Mouse (Mus musculus): ENCODE measurements around the gene Rdh7. TPM values are rescaled to one million over a fixed set of nuclear protein-coding genes. Genes with fewer than 3 reads are reported as not detected.
A peak's percentile ranks its signal among the peaks of the same experiment; 100 is the strongest.
"Not testable (repeated sequence)": the region's sequence is repeated elsewhere in the genome, so short reads cannot be mapped to it uniquely, and the experiment has no call there.

Rdh7 gene
- polyA plus RNA-seq, 1 experiment from 2014 or later: not detected

DNA sequence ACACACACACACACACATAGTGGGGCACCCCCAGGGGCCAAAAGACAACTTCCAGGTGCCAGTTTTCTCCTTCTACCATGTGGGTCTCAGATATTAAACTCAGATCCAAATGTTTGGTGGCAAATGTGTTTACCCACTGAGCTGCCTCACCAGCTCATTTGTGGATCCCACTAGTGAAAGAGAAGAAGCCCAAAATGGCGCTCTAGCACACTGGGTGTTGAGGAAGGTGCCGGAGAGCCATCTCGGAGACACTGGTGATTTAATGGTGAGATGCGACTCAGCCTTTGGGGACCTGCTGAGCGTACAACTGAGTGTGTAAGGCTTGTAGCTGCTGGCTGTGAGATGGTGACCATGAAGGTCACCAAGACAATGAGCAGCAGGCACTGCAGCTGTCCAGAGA, 29.0 kb upstream of the Rdh7 start:
- Histone ChIP-seq H3K27ac (ENCODE audit: low read length) (no peak overlapping the region), H3K27me3 (ENCODE audit: insufficient read depth, low read length) (no peaks in the 10 kb centered on the region), H3K4me2 (replicated peaks; ENCODE audit: low read depth, low read length) (no peak overlapping the region), H3K4me3 (ENCODE audit: low read length) (no peak overlapping the region), H3K4me1 (ENCODE audit: insufficient read depth, low read length) (no peaks in the 10 kb centered on the region), H3K9ac (replicated peaks; ENCODE audit: low read length) (no peak overlapping the region), H3K9me3 (ENCODE audit: low read length) (no peaks in the 10 kb centered on the region), H3K36me3 (ENCODE audit: insufficient read depth, low read length) (no peaks in the 10 kb centered on the region)
- no peak for ATAC-seq (ENCODE audit: low FRiP score, low TSS enrichment)
- 93% methylated on average over 5 of the region's 5 CpGs for WGBS

DNA sequence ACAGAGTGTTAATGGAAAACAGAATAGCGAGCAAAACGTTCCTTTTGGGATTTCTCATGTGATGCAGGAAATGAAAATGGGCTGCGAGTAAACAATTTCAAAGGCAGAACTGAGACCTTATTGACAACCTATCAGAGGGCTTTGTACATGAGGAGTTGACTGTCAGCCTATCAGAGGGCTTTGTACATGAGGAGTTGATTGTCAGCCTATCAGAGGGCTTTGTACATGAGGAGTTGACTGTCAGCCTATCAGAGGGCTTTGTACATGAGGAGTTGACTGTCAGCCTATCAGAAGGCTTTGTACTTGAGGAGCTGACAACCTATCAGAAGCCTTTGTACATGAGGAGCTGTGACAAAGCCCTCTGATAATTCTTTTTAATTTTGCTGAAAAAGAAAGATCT, 28.6 kb upstream of the Rdh7 start:
- not testable (repeated sequence) for H3K36me3 ChIP-seq (ENCODE audit: insufficient read depth, low read length); H3K4me3 ChIP-seq (ENCODE audit: low read length); H3K9me3 ChIP-seq (ENCODE audit: low read length); H3K9ac ChIP-seq (replicated peaks; ENCODE audit: low read length); ATAC-seq (ENCODE audit: low FRiP score, low TSS enrichment); H3K27ac ChIP-seq (ENCODE audit: low read length); H3K4me1 ChIP-seq (ENCODE audit: insufficient read depth, low read length); H3K27me3 ChIP-seq (ENCODE audit: insufficient read depth, low read length); H3K4me2 ChIP-seq (replicated peaks; ENCODE audit: low read depth, low read length)
- 87% methylated on average over 3 of the region's 3 CpGs for WGBS

DNA sequence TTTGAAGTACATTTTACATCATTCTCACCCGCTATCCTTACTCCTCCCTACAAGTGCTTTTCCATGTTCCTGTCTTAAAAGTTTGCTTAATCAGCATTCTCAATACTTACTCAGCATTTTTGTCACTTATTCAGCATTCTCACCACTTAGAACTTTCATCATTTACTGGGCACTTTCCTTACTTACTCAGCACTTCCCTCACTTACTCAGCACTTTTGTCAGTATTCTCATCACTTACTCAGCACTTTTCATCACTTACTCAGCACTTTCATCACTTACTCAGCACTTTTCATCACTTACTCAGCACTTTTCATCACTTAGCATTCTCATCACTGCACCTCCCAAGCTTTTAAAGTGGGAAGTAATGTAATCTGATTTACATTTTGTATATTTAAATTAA, 27.0 kb upstream of the Rdh7 start:
- H3K27ac ChIP-seq (ENCODE audit: low read length): no peak overlapping the region
- no peaks in the 10 kb centered on the region for H3K36me3 ChIP-seq (ENCODE audit: insufficient read depth, low read length)
- no peak for ATAC-seq (ENCODE audit: low FRiP score, low TSS enrichment)
- H3K4me3 ChIP-seq (ENCODE audit: low read length): no peak overlapping the region
- 89% methylated on average over 1 of the region's 1 CpGs for WGBS
- H3K9me3 ChIP-seq (ENCODE audit: low read length): no peaks in the 10 kb centered on the region
- no peaks in the 10 kb centered on the region for H3K27me3 ChIP-seq (ENCODE audit: insufficient read depth, low read length)
- no peaks in the 10 kb centered on the region for H3K4me1 ChIP-seq (ENCODE audit: insufficient read depth, low read length)
- H3K4me2 ChIP-seq (replicated peaks; ENCODE audit: low read depth, low read length): no peak overlapping the region
- no peak overlapping the region for H3K9ac ChIP-seq (replicated peaks; ENCODE audit: low read length)

DNA sequence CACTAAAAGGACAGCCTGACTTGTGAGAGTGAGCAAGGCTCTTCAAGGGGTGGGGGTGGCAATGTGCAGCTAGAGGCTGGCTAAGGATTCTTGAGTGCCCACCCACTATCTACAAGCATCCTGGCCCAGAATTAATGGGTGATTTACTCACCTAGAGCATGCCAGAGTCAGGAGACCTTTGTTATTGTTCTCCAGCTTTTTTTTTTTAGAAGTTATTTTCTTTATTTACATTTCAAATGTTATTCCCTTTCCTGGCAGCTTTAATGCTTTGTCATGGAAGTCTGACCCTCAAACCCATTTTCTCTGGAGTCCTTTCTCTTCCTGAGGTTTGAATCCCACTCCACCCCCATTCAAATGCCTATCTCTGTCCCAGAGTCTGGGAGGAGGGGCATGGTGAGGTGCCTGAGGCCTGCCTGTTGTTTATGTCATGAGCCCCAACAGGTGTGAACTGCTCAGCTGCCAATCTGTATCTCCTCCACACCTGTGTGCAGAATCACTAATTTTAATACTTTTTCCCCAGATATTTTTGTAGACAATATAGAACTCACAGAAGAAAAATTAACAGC, 18.9 kb upstream of the Rdh7 start:
- H3K9me3 ChIP-seq (ENCODE audit: low read length): no peaks in the 10 kb centered on the region
- ATAC-seq (ENCODE audit: low FRiP score, low TSS enrichment): no peak
- H3K4me1 ChIP-seq (ENCODE audit: insufficient read depth, low read length): no peaks in the 10 kb centered on the region

DNA sequence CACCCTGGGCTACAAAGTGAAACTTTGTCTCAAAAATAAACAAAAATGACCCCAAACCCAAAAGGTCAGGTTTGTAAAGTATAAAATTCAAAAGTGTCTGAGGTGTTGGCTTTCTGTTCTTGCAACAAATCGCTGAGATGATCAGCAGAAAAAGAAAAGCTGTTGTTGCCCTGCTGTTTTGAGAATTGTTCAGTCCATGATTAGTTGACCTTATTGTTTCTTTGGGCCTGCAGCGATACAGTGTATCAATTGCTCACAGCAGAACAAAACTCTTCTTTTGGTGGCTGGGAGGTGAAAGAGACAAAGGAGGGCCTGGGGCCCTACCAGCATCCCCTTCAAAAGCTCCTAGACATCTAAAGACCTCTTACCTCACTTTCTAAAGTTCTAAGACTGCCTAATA, 17.5 kb upstream of the Rdh7 start:
- H3K4me3 ChIP-seq (ENCODE audit: low read length): no peak overlapping the region
- H3K27me3 ChIP-seq (ENCODE audit: insufficient read depth, low read length): no peaks in the 10 kb centered on the region
- H3K4me2 ChIP-seq (replicated peaks; ENCODE audit: low read depth, low read length): no peak overlapping the region
- H3K36me3 ChIP-seq (ENCODE audit: insufficient read depth, low read length): no peaks in the 10 kb centered on the region
- ATAC-seq (ENCODE audit: low FRiP score, low TSS enrichment): no peak
- no peak overlapping the region for H3K9ac ChIP-seq (replicated peaks; ENCODE audit: low read length)
- no peaks in the 10 kb centered on the region for H3K9me3 ChIP-seq (ENCODE audit: low read length)
- no peaks in the 10 kb centered on the region for H3K4me1 ChIP-seq (ENCODE audit: insufficient read depth, low read length)
- WGBS: 79% methylated on average over 2 of the region's 2 CpGs
- H3K27ac ChIP-seq (ENCODE audit: low read length): no peak overlapping the region

More for the DNA sequence above, 18.9 kb upstream of the Rdh7 start:
- Histone ChIP-seq H3K36me3 (ENCODE audit: insufficient read depth, low read length) (no peaks in the 10 kb centered on the region), H3K27ac (ENCODE audit: low read length) (no peak overlapping the region), H3K4me3 (ENCODE audit: low read length) (no peak overlapping the region), H3K9ac (replicated peaks; ENCODE audit: low read length) (no peak overlapping the region), H3K4me2 (replicated peaks; ENCODE audit: low read depth, low read length) (no peak overlapping the region), H3K27me3 (ENCODE audit: insufficient read depth, low read length) (no peaks in the 10 kb centered on the region)

DNA sequence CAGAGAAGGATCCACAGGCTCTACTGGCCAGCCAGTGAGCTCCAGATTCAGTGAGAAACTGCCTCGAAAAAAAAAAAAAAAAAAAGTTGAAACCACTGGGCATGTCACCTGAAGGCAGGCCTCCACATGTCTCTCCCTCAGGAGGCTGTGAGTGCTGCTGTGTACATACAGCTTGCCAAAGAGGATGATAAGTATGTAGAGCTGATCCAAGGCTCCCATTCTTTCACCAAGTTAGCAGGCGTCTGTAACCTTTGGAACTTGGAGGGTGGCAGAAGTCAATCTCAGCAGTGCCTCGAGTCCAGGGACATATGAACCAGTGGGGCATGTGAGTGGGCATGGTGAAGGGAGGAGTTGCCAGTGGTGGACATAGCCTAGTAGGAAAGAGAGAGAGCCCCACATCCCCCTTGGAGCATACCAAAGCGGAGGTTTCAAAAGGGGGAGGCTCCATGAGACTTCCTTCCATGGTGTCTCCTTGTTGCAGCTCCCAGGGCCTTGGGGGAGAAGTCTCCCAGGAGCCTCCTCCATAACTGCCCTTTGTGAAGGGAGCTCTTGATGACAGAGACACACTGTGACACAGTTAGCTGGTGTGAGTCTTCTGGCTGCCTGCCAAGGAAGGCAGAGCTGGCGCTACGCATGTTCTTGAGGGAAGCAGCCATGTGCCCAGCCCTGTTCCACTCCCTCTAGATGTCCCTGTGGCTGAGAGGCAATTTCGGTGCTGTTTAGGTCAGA, 16.3 kb upstream of the Rdh7 start:
- Histone ChIP-seq H3K27me3 (ENCODE audit: insufficient read depth, low read length) (no peaks in the 10 kb centered on the region), H3K9me3 (ENCODE audit: low read length) (no peaks in the 10 kb centered on the region), H3K4me2 (replicated peaks; ENCODE audit: low read depth, low read length) (no peak overlapping the region), H3K27ac (ENCODE audit: low read length) (no peak overlapping the region), H3K36me3 (ENCODE audit: insufficient read depth, low read length) (no peaks in the 10 kb centered on the region), H3K9ac (replicated peaks; ENCODE audit: low read length) (no peak overlapping the region), H3K4me1 (ENCODE audit: insufficient read depth, low read length) (no peaks in the 10 kb centered on the region), H3K4me3 (ENCODE audit: low read length) (no peak overlapping the region)
- ATAC-seq (ENCODE audit: low FRiP score, low TSS enrichment): peak; percentile 54; the same call in 1 of the 2 replicates
- 68% methylated on average over 7 of the region's 7 CpGs for WGBS

DNA sequence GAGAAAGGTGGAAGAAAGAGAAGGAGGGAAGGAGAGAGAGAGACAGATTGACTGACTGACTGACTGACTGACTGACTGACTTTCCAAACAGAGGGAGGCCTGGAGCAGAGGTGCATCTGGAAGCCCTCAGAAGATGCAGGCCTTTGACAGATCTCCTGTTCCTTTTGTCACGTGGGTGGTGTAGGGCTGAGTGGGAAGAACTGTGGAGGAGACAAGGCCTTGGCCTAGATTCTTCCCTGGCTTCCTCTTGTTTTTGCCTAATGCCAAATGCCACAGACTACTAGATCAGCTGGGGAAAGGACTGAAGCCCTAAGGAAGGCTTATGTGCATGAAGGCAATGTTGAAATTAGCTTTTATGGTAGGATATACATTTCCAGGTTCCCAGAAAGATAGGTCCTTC, 14.5 kb upstream of the Rdh7 start:
- Histone ChIP-seq H3K9ac (replicated peaks; ENCODE audit: low read length) (no peak overlapping the region), H3K36me3 (ENCODE audit: insufficient read depth, low read length) (no peaks in the 10 kb centered on the region), H3K27ac (ENCODE audit: low read length) (no peak overlapping the region), H3K4me3 (ENCODE audit: low read length) (no peak overlapping the region), H3K27me3 (ENCODE audit: insufficient read depth, low read length) (no peaks in the 10 kb centered on the region), H3K9me3 (ENCODE audit: low read length) (no peaks in the 10 kb centered on the region), H3K4me2 (replicated peaks; ENCODE audit: low read depth, low read length) (no peak overlapping the region), H3K4me1 (ENCODE audit: insufficient read depth, low read length) (no peaks in the 10 kb centered on the region)
- 50% methylated on average over 1 of the region's 1 CpGs for WGBS
- no peak for ATAC-seq (ENCODE audit: low FRiP score, low TSS enrichment)

DNA sequence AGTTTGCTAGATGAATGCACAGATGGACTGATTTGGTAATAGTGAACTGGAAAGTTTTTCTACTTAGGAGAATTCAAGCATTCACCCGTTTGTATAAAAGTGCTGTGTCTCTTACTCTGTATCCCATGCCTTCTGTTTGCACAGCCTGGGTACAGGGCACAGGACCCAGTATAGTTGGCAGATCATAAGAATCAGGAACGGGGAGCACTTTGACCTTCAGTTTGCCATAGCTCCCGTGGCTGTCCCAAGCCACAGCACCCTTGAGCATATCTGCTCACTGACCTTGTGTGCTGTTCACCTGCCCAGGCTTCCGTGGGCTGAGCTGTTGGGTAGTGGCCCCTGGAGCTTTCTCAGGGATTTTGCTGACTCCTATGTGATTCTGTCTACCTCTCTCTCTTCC, 13.1 kb upstream of the Rdh7 start:
- no peak overlapping the region for H3K27ac ChIP-seq (ENCODE audit: low read length)
- ATAC-seq (ENCODE audit: low FRiP score, low TSS enrichment): no peak
- WGBS: 80% methylated on average over 4 of the region's 4 CpGs

DNA sequence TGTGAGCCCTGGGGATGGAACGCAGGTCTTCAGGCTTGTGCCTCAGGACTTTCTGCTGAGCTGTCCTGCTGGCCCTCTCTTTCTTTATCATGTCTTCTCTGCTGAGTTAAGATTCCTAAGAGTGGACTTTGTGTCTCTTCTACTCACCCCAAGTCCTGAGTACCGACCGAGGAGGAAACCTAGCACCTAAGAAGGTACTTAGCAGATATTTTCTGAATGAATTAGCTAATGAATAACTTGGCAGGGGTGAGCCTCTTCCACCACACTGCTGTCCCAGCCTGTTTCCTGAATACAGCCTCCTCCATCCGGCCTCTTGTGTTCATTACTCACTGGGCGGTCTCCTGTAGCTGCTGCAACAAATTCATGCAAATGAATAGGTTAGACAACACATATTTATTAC, 11.2 kb upstream of the Rdh7 start:
- no peaks in the 10 kb centered on the region for H3K4me1 ChIP-seq (ENCODE audit: insufficient read depth, low read length)
- no peaks in the 10 kb centered on the region for H3K9me3 ChIP-seq (ENCODE audit: low read length)
- no peak overlapping the region for H3K9ac ChIP-seq (replicated peaks; ENCODE audit: low read length)
- 0 out of 2 replicates have a peak, but pooled peaks have one; percentile 57 for ATAC-seq (ENCODE audit: low FRiP score, low TSS enrichment)
- H3K27ac ChIP-seq (ENCODE audit: low read length): no peak overlapping the region
- no peaks in the 10 kb centered on the region for H3K27me3 ChIP-seq (ENCODE audit: insufficient read depth, low read length)
- 53% methylated on average over 5 of the region's 5 CpGs for WGBS
- H3K4me3 ChIP-seq (ENCODE audit: low read length): no peak overlapping the region
- no peaks in the 10 kb centered on the region for H3K36me3 ChIP-seq (ENCODE audit: insufficient read depth, low read length)
- no peak overlapping the region for H3K4me2 ChIP-seq (replicated peaks; ENCODE audit: low read depth, low read length)

More for the DNA sequence above, 13.1 kb upstream of the Rdh7 start:
- no peak overlapping the region for H3K4me2 ChIP-seq (replicated peaks; ENCODE audit: low read depth, low read length)
- H3K9ac ChIP-seq (replicated peaks; ENCODE audit: low read length): no peak overlapping the region
- no peaks in the 10 kb centered on the region for H3K27me3 ChIP-seq (ENCODE audit: insufficient read depth, low read length)
- no peak overlapping the region for H3K4me3 ChIP-seq (ENCODE audit: low read length)
- H3K9me3 ChIP-seq (ENCODE audit: low read length): no peaks in the 10 kb centered on the region
- no peaks in the 10 kb centered on the region for H3K36me3 ChIP-seq (ENCODE audit: insufficient read depth, low read length)
- no peaks in the 10 kb centered on the region for H3K4me1 ChIP-seq (ENCODE audit: insufficient read depth, low read length)

DNA sequence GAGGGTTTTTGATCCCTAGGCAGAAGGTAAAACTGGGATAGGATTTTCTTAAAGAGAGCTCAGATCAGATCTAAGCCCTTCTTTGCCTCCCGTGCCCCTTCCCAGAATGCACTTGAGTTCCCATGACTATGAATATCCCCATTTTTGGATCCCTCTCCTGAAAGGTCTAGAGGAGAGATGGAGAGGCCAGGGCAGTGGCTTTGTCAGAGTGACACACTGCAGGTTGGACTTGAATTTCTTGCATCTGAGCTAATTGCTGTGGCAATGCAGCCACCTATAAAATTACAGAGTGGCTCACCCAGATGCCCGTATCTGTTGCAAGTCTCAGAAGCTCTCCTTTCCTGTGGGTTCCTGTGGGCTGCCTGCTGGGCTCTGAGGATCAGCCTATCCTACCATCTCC, 9.6 kb upstream of the Rdh7 start, which contains the start of gene Sdr9c7:
Gene Sdr9c7, plus strand, starts transcription at position 301 of the 400 bp plus-strand sequence.
- WGBS: 74% methylated on average over 2 of the region's 2 CpGs
- Histone ChIP-seq H3K27me3 (ENCODE audit: insufficient read depth, low read length) (no peaks in the 10 kb centered on the region), H3K27ac (ENCODE audit: low read length) (no peak within 1 kb of the TSS), H3K4me2 (replicated peaks; ENCODE audit: low read depth, low read length) (no peak within 1 kb of the TSS), H3K36me3 (ENCODE audit: insufficient read depth, low read length) (no peaks in the 10 kb centered on the region), H3K9me3 (ENCODE audit: low read length) (no peaks in the 10 kb centered on the region), H3K4me1 (ENCODE audit: insufficient read depth, low read length) (peaks cover 6% of the 10 kb centered on the region; the same call in 1 of the 2 replicates), H3K9ac (replicated peaks; ENCODE audit: low read length) (no peak within 1 kb of the TSS), H3K4me3 (ENCODE audit: low read length) (no peak within 1 kb of the TSS)
- ATAC-seq (ENCODE audit: low FRiP score, low TSS enrichment): no peak
